Mouse (Mus musculus) spleen, adult 2 months (tissue): ENCODE measurements around the gene Plxna4.

Experiments
- CTCF ChIP-seq: fragments of 200-500 bp; IDR thresholded peaks from 2 replicates; pipeline ENCODE4 v1.5.1; 2011; ENCODE audit warnings: mild to moderate bottlenecking, inconsistent platforms; ENCODE audit not compliant: insufficient read depth, insufficient read length, insufficient replicate concordance; ENCODE audit errors: extremely low read depth
- POLR2A ChIP-seq: fragments of 200-500 bp; IDR thresholded peaks from 2 replicates; pipeline ENCODE4 v1.6.1; 2011; ENCODE audit warnings: low read depth, low read length, inconsistent platforms

GRCm38 (mm10) chr6:32160370-32160769, 427.6 kb downstream of the Plxna4 start:
- no peak for TF ChIP-seq POLR2A
- TF ChIP-seq CTCF = no peak
